Mouse (Mus musculus) bone marrow, adult 2 months (tissue): Measurements from ENCODE around the gene Pqbp1.

ENCODE experiments used
- CTCF ChIP-seq: fragments of 200-500 bp; IDR thresholded peaks from 2 replicates; pipeline ENCODE4 v1.5.1; 2011; ENCODE audit warnings: low read length, control low read depth; ENCODE audit not compliant: control insufficient read depth, insufficient read depth
- POLR2A ChIP-seq: fragments of 200-500 bp; IDR thresholded peaks from 2 replicates; pipeline ENCODE4 v1.6.1; 2011; ENCODE audit warnings: low read depth, mild to moderate bottlenecking, control low read depth, low read length, borderline replicate concordance; ENCODE audit not compliant: control insufficient read depth

GRCm38 (mm10) chrX:7878007-7878419 is 21.1 kb downstream of the Pqbp1 start, which contains the start of gene Pim2:
- TF ChIP-seq POLR2A (peak; percentile 64; the same call in 1 of the 2 replicates), CTCF (no peak)
